In the genomic region with DNA sequence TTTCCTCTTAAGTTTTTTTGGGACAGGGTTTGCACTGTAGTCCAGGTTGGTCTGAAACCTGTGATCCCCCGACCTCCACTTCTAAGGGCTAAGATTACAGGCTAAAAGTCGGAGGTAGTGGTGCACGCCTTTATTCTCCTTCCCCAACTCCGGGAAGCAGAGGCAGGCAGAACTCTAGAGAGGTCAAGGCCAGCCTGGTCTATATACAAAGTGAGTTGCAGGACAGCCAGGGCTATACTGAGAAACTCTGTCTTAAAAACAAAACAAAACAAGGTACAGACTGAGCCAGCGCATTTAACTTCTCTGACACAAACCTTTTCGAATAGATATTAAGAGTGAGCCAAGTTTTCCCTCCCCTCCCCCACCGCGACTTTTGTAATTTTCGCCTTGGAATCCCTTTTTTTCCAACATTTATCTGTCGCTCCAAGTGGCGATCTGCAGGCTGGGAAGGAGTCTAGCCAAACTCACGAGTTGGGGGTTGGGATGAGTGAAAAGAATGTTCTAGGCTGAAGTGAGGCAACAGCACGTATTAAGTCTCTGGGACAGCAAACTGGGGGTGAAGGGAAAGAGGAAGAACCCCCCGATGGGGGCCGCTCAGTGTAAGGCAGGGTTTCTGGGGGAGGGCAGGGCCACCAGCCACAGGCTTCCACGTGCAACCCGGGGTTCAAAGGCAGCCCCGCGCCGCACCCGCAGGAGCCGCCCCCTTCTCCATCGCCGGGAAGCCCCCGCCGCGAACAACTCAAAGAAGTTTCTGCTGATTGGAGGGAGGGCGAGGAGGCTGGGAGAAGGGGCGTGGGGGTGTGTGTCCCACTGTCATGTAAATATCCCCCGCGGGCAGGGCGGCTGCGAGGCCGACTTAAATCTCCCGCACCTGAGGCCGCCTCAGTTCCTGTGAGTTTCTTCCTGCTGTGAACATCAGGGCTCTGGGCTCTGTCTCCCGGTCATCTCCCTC, we compare ENCODE assay signal across 8 mouse cellular contexts. TPM values are rescaled to one million over a fixed set of nuclear protein-coding genes. Genes with fewer than 3 reads are reported as not detected.
A peak's percentile ranks its signal among the peaks of the same experiment; 100 is the strongest.
DNase-seq lines count a peak whose midpoint lies in the region; ATAC-seq and TF ChIP-seq lines count a peak whose summit lies in the region.

No protein-coding gene starts in this region.

- peak overlapping the region; percentile 72 for H3K4me2 ChIP-seq in intestine, embryonic 16.5 days (ENCODE audit: low read depth, low read length)
- peak overlapping the region; percentile 91 for H3K4me2 ChIP-seq in neural tube, embryonic 14.5 days (ENCODE audit: low read depth, low read length)

- no peaks in the 10 kb centered on the region for H3K9me3 ChIP-seq in intestine, embryonic 16.5 days (ENCODE audit: control insufficient read depth, low read length)
- no peaks in the 10 kb centered on the region for H3K9me3 ChIP-seq in neural tube, embryonic 14.5 days (ENCODE audit: control insufficient read depth, low read length)

- ATAC-seq in intestine, embryonic 16.5 days: peak; percentile 5; the same call in 1 of the 2 replicates
- ATAC-seq in neural tube, embryonic 14.5 days (ENCODE audit: low read depth): no peak

- peak; percentile 16 for DNase-seq in gastrocnemius, adult 18-20 months (ENCODE audit: low spot score)
- no peak for DNase-seq in gastrocnemius, postnatal 14 days
- DNase-seq in adrenal gland, postnatal 36 days: peak; percentile 56 to 69
- DNase-seq in gastrocnemius, postnatal 10 days: peak; percentile 39
- DNase-seq in lung, adult 2 months: peak; percentile 57
- peak; percentile 36 for DNase-seq in urinary bladder, postnatal 25 days (ENCODE audit: low spot score)

- no peaks in the 10 kb centered on the region for H3K27me3 ChIP-seq in intestine, embryonic 16.5 days (replicated peaks; ENCODE audit: control insufficient read depth, insufficient read depth, low read length)
- H3K27me3 ChIP-seq in neural tube, embryonic 14.5 days (ENCODE audit: control insufficient read depth, insufficient read depth, low read length): no peaks in the 10 kb centered on the region

- no peak for TF ChIP-seq CTCF in lung, adult 2 months (IDR thresholded peaks at IDR 0.05; ENCODE audit: insufficient read depth, low read length)

- peaks cover 22% of the 10 kb centered on the region; the same call in 1 of the 2 replicates for H3K4me1 ChIP-seq in intestine, embryonic 16.5 days (ENCODE audit: control insufficient read depth, insufficient read depth, low read length)
- peaks cover 4% of the 10 kb centered on the region for H3K4me1 ChIP-seq in lung, adult 2 months (ENCODE audit: control insufficient read depth, insufficient read depth, low read length)
- peaks cover 11% of the 10 kb centered on the region; the same call in 1 of the 2 replicates for H3K4me1 ChIP-seq in neural tube, embryonic 14.5 days (ENCODE audit: control insufficient read depth, insufficient read depth, low read length)

- intact Hi-C loops in gastrocnemius, postnatal 14 days (cut with DNase I; ENCODE audit: low total_unique reads): no loop called here

- peak overlapping the region; percentile 98 for H3K27ac ChIP-seq in intestine, embryonic 16.5 days (ENCODE audit: low read length)
- H3K27ac ChIP-seq in neural tube, embryonic 14.5 days (ENCODE audit: low read depth, low read length): peak overlapping the region; percentile 34; the same call in 1 of the 2 replicates

- 9% methylated on average over 33 of the region's 37 CpGs for WGBS in intestine, embryonic 16.5 days
- WGBS in lung, adult 2 months: 10% methylated on average over 37 of the region's 37 CpGs
- WGBS in neural tube, embryonic 14.5 days: 9% methylated on average over 37 of the region's 37 CpGs

- H3K4me3 ChIP-seq in intestine, embryonic 16.5 days (ENCODE audit: low read length): peak overlapping the region; percentile 69
- peak overlapping the region; percentile 64 for H3K4me3 ChIP-seq in lung, adult 2 months (replicated peaks; ENCODE audit: extremely low read depth, low read depth, low read length)
- peak overlapping the region; percentile 44 for H3K4me3 ChIP-seq in neural tube, embryonic 14.5 days (ENCODE audit: low read depth, low read length)

- no peaks in the 10 kb centered on the region for H3K36me3 ChIP-seq in intestine, embryonic 16.5 days (ENCODE audit: control insufficient read depth, insufficient read depth, low read length)
- no peaks in the 10 kb centered on the region for H3K36me3 ChIP-seq in neural tube, embryonic 14.5 days (ENCODE audit: control insufficient read depth, insufficient read depth, low read length)

- no peak for TF ChIP-seq POLR2A in lung, adult 2 months (IDR thresholded peaks at IDR 0.05; ENCODE audit: borderline replicate concordance, extremely low read depth, low read depth, low read length)

- H3K9ac ChIP-seq in intestine, embryonic 16.5 days (ENCODE audit: low read depth, low read length): peak overlapping the region; percentile 90
- H3K9ac ChIP-seq in neural tube, embryonic 14.5 days (replicated peaks; ENCODE audit: low read depth, low read length): peak overlapping the region; percentile 50

RNA-seq across cellular contexts. Expression of a gene that starts 4.3 kb away (rescaled TPM):
- 100 to 1,000 TPM in 1 of 2 experiments, 10 to 100 TPM in 1; 87.1 to 104 TPM for total RNA-seq in gastrocnemius, adult 18-20 months (2021)
- total RNA-seq in gastrocnemius, postnatal 14 days (2021): 10 to 100 TPM; 75.4 to 90.4 TPM
- total RNA-seq in adrenal gland, postnatal 36 days (2021): 100 to 1,000 TPM; 255 to 277 TPM
- 100 to 1,000 TPM; 128 to 134 TPM for total RNA-seq in gastrocnemius, postnatal 10 days (2021)
- 329 and 361 TPM in 2 replicates for polyA plus RNA-seq in intestine, embryonic 16.5 days (2015; fragmentation: Nextera tagmentation; extraction: Ambion mirVana)
- polyA plus RNA-seq in lung, adult 2 months (2012; rRNA removed): 35.5 and 39.7 TPM in 2 replicates
- polyA plus RNA-seq in neural tube, embryonic 14.5 days (2014; fragmentation: Nextera tagmentation; extraction: Ambion mirVana): 315 and 363 TPM in 2 replicates

RNA-seq across cellular contexts. Expression of a gene that starts 12.8 kb away (rescaled TPM):
- total RNA-seq in gastrocnemius, adult 18-20 months (2021): 1 to 10 TPM; 3.6 to 4.3 TPM
- 1 to 10 TPM; 3.2 to 3.3 TPM for total RNA-seq in gastrocnemius, postnatal 14 days (2021)
- total RNA-seq in adrenal gland, postnatal 36 days (2021): 10 to 100 TPM; 15.8 to 20.9 TPM
- total RNA-seq in gastrocnemius, postnatal 10 days (2021): 1 to 10 TPM; 4.7 to 5.4 TPM
- polyA plus RNA-seq in intestine, embryonic 16.5 days (2015; fragmentation: Nextera tagmentation; extraction: Ambion mirVana): 19.7 and 21.9 TPM in 2 replicates
- 27.1 and 31.3 TPM in 2 replicates for polyA plus RNA-seq in lung, adult 2 months (2012; rRNA removed)
- 57.4 and 74.1 TPM in 2 replicates for polyA plus RNA-seq in neural tube, embryonic 14.5 days (2014; fragmentation: Nextera tagmentation; extraction: Ambion mirVana)

RNA-seq across cellular contexts. Expression of a gene that starts 16.0 kb away (rescaled TPM):
- 1 to 10 TPM; 2.5 to 3.9 TPM for total RNA-seq in gastrocnemius, adult 18-20 months (2021)
- total RNA-seq in gastrocnemius, postnatal 14 days (2021): 1 to 10 TPM; 5.9 to 6.4 TPM
- total RNA-seq in adrenal gland, postnatal 36 days (2021): 1 to 10 TPM; 5.5 to 6.3 TPM
- 1 to 10 TPM; 4.5 to 8.3 TPM for total RNA-seq in gastrocnemius, postnatal 10 days (2021)
- polyA plus RNA-seq in intestine, embryonic 16.5 days (2015; fragmentation: Nextera tagmentation; extraction: Ambion mirVana): 10.4 and 10.8 TPM in 2 replicates
- 29.0 and 31.3 TPM in 2 replicates for polyA plus RNA-seq in lung, adult 2 months (2012; rRNA removed)
- polyA plus RNA-seq in neural tube, embryonic 14.5 days (2014; fragmentation: Nextera tagmentation; extraction: Ambion mirVana): 0.70 and 1.5 TPM in 2 replicates

RNA-seq across cellular contexts. Expression of a gene that starts 32.0 kb away (rescaled TPM):
- total RNA-seq in gastrocnemius, adult 18-20 months (2021): 1 to 10 TPM; 2.1 to 2.8 TPM
- 1 to 10 TPM; 3.5 to 4.0 TPM for total RNA-seq in gastrocnemius, postnatal 14 days (2021)
- total RNA-seq in adrenal gland, postnatal 36 days (2021): 10 to 100 TPM; 16.2 to 25.8 TPM
- total RNA-seq in gastrocnemius, postnatal 10 days (2021): 1 to 10 TPM; 3.4 to 4.2 TPM
- polyA plus RNA-seq in intestine, embryonic 16.5 days (2015; fragmentation: Nextera tagmentation; extraction: Ambion mirVana): 79.0 and 86.2 TPM in 2 replicates
- polyA plus RNA-seq in lung, adult 2 months (2012; rRNA removed): 63.0 and 65.3 TPM in 2 replicates
- polyA plus RNA-seq in neural tube, embryonic 14.5 days (2014; fragmentation: Nextera tagmentation; extraction: Ambion mirVana): 24.6 and 28.8 TPM in 2 replicates
